Mouse (Mus musculus) intestine, embryonic 14.5 days (tissue): ENCODE results near the gene Cacnb1. TPM values are rescaled to one million over a fixed set of nuclear protein-coding genes. Genes with fewer than 3 reads are reported as not detected.
A peak's percentile ranks its signal among the peaks of the same experiment; 100 is the strongest.

Experiments
- ATAC-seq: fragments of 200-750 bp; cut with Nextera tagmentation; replicated peaks from 2 replicates; pipeline ENCODE4 v1.8.0; 2017; ENCODE audit warnings: low read depth, moderate number of reproducible peaks, moderate TSS enrichment, moderate library complexity; ENCODE audit not compliant: low FRiP score, low TSS enrichment
- DNase-seq: peaks from one replicate; pipeline ENCODE4 v3.0.0-alpha.2; 2018; ENCODE audit warnings: low spot score
- H3K27ac ChIP-seq: fragments of 300-500 bp; sonication (generic); 2 replicates; pipeline ENCODE4 v1.5.1; 2014; ENCODE audit warnings: low read depth, mild to moderate bottlenecking, control low read depth
- H3K27me3 ChIP-seq: fragments of 300-500 bp; sonication (generic); replicated peaks from 2 replicates; pipeline ENCODE4 v1.6.1; 2014; ENCODE audit warnings: low read length, control low read depth; ENCODE audit not compliant: control insufficient read depth, insufficient read depth
- H3K36me3 ChIP-seq: fragments of 300-500 bp; sonication (generic); 2 replicates; pipeline ENCODE4 v1.6.1; 2014; ENCODE audit warnings: low read length, control low read depth; ENCODE audit not compliant: control insufficient read depth, insufficient read depth
- H3K4me1 ChIP-seq: fragments of 300-500 bp; sonication (generic); replicated peaks from 2 replicates; pipeline ENCODE4 v1.6.1; 2014; ENCODE audit warnings: low read length, control low read depth, mixed read lengths; ENCODE audit not compliant: control insufficient read depth, insufficient read depth
- H3K4me2 ChIP-seq: fragments of 300-500 bp; sonication (generic); 2 replicates; pipeline ENCODE4 v1.6.1; 2014; ENCODE audit warnings: low read length
- H3K4me3 ChIP-seq: fragments of 300-500 bp; sonication (generic); 2 replicates; pipeline ENCODE4 v1.5.1; 2014; ENCODE audit warnings: low read depth, low read length, control low read depth, mixed read lengths
- H3K9ac ChIP-seq: fragments of 300-500 bp; sonication (generic); 2 replicates; pipeline ENCODE4 v1.6.1; 2014; ENCODE audit warnings: mild to moderate bottlenecking, low read length
- H3K9me3 ChIP-seq: fragments of 300-500 bp; sonication (generic); 2 replicates; pipeline ENCODE4 v1.6.1; 2016; ENCODE audit warnings: low read length, control low read depth; ENCODE audit not compliant: control insufficient read depth
- WGBS: fragments of 180-500 bp; shearing (Covaris S2); extraction: QIAGEN DNeasy Blood & Tissue Kit; methylation state at CpG from one replicate; pipeline ENCODE4 v1.1.7; 2014; 5-methylcytosine and 5-hydroxymethylcytosine counted together
- polyA plus RNA-seq: library from polyadenylated mRNA; unstranded; fragments of >200 nt; fragmentation: Nextera tagmentation; extraction: Ambion mirVana; gene quantifications from 2 replicates; pipeline ENCODE4 v1.2.1, GENCODE M21; 2014

Cacnb1 gene
- polyA plus RNA-seq, 1 experiment from 2014 or later = 7.5 TPM

DNA sequence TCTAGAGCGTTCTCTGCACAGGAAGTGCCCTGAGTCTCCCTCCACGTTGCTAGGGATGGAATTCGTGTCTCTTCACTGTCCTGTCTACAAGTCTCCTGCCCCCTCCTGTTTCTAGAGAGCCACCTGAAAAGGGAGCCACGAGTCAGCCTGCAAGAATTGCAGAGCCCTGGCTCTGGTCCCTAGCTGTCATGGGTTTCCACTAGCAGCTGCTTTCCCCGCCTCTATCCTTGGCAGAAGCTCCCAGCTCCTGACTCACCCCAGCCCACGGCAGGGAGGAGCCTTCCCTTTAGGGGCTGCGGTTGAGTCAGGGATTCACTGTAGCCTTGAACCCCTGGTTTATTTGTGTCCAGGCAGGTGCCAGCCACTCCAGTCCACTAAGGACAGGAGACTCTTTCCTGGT lies 51.6 kb downstream of the Cacnb1 start:
- DNase-seq = peak; percentile 54
- Histone ChIP-seq H3K27me3 (no peaks in the 10 kb centered on the region), H3K27ac (no peak overlapping the region), H3K4me3 (no peak overlapping the region), H3K9ac (no peak overlapping the region), H3K4me2 (no peak overlapping the region), H3K9me3 (no peaks in the 10 kb centered on the region), H3K4me1 (no peaks in the 10 kb centered on the region), H3K36me3 (no peaks in the 10 kb centered on the region)
- WGBS = 24% methylated on average over 7 of the region's 7 CpGs
- no peak for ATAC-seq

DNA sequence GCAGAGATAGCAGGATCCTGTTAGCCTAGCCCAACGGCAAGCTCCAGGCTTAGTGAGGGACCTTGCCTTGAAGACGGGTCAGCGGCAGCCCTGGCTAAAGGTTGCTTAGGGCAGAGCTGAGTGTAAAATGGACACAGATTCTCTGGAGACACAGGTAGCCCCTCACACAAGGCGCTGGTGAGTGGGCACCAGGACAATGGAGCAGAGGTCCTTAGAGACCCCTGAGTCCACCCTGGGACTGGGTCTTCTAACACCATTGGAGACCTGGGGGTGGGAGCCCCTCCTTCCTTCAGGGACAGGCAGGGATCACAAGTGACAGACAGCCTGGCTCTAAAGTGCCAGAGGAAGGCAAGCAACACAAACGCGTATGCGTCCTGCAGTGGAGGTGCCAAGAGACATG lies 52.1 kb downstream of the Cacnb1 start:
- H3K36me3 ChIP-seq = no peaks in the 10 kb centered on the region
- no peaks in the 10 kb centered on the region for H3K9me3 ChIP-seq
- H3K27me3 ChIP-seq = no peaks in the 10 kb centered on the region
- no peak overlapping the region for H3K9ac ChIP-seq
- ATAC-seq (no peak), DNase-seq (no peak)
- WGBS = 83% methylated on average over 7 of the region's 7 CpGs
- no peak overlapping the region for H3K4me2 ChIP-seq
- H3K4me3 ChIP-seq = no peak overlapping the region
- no peaks in the 10 kb centered on the region for H3K4me1 ChIP-seq
- H3K27ac ChIP-seq = no peak overlapping the region

DNA sequence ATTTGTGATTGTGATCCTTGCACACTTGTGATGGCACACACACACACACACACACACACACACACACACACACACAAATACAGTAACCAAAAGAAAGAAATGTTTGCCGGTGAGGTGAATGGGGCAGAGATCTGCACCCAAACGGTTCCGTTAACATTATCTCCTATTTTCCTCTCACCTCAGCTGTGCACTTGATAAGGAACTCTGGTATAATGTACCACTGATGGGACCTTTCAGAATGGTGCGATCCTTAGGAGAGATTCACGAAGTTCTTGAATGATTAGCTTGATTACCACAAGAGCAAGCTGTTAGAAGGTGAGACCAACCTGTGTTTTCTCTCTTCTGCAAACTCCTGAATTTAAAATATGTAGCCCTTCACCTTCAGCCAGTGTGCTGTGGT lies 54.4 kb downstream of the Cacnb1 start:
- H3K9ac ChIP-seq = no peak overlapping the region
- no peak for DNase-seq
- H3K27ac ChIP-seq = no peak overlapping the region
- H3K36me3 ChIP-seq = no peaks in the 10 kb centered on the region
- ATAC-seq = no peak
- H3K4me1 ChIP-seq = no peaks in the 10 kb centered on the region
- no peak overlapping the region for H3K4me2 ChIP-seq
- H3K4me3 ChIP-seq = no peak overlapping the region
- no peaks in the 10 kb centered on the region for H3K27me3 ChIP-seq
- 81% methylated on average over 5 of the region's 5 CpGs for WGBS
- H3K9me3 ChIP-seq = no peaks in the 10 kb centered on the region

DNA sequence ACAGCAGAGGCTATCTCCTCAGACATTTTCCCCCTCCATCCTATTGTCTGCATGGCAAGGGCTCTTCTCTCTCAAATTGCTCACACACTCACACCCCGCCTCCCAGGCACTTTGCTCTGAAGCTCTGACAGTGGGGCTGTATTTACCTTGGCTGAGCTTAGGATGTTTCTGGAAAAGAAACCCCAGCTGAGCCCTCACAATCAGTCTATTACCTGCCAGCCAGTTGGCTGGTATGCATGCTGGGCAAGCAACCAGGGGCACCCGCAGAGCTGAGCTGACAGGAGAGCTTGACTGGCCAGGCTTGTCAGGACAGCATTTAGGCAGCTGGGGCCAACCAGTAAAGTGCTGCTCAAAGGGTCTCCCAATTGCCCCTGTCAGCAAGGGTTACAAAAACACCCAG lies 55.7 kb downstream of the Cacnb1 start:
- no peaks in the 10 kb centered on the region for H3K36me3 ChIP-seq
- no peak overlapping the region for H3K27ac ChIP-seq
- H3K9ac ChIP-seq = no peak overlapping the region
- no peaks in the 10 kb centered on the region for H3K9me3 ChIP-seq
- H3K4me2 ChIP-seq = no peak overlapping the region
- H3K4me1 ChIP-seq = no peaks in the 10 kb centered on the region
- no peaks in the 10 kb centered on the region for H3K27me3 ChIP-seq
- WGBS = 49% methylated on average over 2 of the region's 2 CpGs
- H3K4me3 ChIP-seq = no peak overlapping the region
- no peak for ATAC-seq
- no peak for DNase-seq

DNA sequence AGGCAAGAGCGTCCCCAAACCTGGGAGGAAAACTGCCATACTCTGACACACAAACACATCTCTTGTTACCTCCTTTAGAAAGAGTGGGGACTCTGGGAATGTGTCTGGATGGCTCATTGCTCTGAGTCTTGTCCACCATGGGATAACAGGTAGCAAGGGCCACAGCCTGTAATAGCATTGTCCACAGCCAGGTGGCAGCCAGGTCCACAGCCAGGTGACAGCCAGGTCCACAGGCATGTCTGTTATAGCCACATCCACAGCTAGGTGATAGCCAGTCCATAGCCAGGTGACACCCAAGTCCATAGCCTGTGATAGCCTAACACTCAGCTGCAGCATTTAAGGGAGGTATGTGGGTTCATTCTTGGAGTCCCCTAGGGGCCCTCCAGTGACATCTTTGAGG lies 61.9 kb downstream of the Cacnb1 start:
- no peaks in the 10 kb centered on the region for H3K27me3 ChIP-seq
- 80% methylated on average over 1 of the region's 1 CpGs for WGBS
- H3K4me3 ChIP-seq = no peak overlapping the region
- H3K36me3 ChIP-seq = no peaks in the 10 kb centered on the region
- H3K4me2 ChIP-seq = no peak overlapping the region
- H3K9ac ChIP-seq = no peak overlapping the region
- H3K27ac ChIP-seq = no peak overlapping the region
- no peak for ATAC-seq
- DNase-seq = no peak
- H3K4me1 ChIP-seq = no peaks in the 10 kb centered on the region
- no peaks in the 10 kb centered on the region for H3K9me3 ChIP-seq

DNA sequence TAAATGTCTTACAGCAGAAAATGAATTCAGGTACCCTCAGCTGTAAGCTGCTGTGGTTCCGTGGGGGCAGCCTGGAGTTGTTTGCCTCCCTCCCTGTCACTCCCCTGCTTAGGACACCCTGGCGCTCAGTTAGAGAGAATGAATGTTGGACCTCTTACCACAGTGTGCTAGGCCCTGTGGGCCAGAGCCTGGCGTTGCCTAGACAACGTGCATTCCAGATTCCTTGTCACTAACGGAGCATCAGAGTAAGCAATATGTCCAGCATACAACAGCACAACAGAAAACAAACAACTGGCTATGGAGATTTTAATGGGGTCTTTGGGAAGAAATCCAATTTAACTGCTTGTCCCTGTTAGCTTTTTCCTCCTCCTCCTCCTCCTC lies 63.5 kb downstream of the Cacnb1 start:
- Histone ChIP-seq H3K9ac (no peak overlapping the region), H3K36me3 (no peaks in the 10 kb centered on the region), H3K4me1 (no peaks in the 10 kb centered on the region), H3K27me3 (no peaks in the 10 kb centered on the region), H3K27ac (no peak overlapping the region), H3K4me2 (no peak overlapping the region), H3K4me3 (no peak overlapping the region), H3K9me3 (no peaks in the 10 kb centered on the region)
- 61% methylated on average over 5 of the region's 5 CpGs for WGBS
- DNase-seq (no peak), ATAC-seq (no peak)

DNA sequence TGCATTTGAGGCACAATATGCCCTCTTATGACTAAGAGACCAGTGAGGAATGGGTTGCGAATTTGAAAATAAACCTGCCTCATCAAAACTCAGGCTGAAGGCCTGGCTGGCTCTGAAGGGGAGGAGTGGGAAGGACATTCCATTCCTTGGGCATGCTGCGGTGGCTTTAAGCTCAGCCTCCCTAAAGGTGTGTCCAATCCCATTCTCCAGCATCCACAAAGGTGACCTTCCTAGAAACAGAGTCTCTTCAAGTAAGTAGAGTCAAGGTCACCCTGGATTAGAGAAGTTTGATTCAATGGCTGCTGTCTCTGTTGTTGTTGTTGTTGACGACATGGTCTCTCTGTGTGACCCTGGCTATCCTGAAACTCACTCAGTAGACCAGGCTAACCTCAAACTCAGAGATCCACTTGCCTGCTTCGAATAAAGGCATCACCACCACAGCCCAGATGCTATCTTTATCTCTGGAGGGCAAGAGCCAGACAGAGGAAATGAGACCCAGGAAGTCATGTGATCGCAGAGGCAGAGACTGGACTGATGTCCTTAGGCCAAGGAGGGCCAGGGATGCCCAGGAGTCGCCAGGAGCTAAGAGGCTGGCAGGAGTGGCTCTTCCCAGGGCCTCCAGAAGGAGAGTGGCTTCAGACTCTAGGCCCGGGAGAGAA lies 64.1 kb downstream of the Cacnb1 start:
- WGBS = 79% methylated on average over 7 of the region's 7 CpGs
- ATAC-seq = no peak
- DNase-seq = no peak

DNA sequence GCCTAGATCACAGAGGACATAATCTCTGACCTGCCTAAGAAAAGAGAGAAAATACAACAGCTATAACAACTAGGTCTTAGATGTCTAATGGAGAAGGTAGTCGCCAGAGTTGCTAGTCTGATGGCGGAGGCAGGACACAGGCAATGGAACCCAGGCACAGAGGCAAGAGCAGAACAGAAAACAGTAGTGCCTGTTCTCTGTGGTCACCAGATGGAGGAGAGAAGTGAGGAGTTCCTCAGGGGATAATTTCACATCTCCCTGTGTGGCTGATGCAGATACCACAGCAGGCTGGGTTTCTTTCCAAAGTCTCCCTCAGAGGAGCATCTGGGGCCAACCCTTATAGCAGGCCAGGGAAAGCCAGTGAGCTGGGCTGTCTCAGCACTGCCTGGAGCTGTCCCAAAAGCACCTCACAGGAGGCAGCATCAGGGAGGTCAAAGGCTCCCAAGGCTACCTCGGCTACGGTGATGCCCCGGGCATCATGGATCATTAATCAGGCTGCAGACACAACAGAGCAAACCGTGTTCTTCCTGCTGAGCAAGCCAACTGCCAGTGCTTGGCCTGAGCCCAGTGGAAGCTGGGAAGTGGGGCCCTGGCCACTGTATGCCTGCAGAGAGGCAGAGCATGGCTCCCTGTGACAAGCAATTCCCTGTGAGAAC lies 65.8 kb downstream of the Cacnb1 start:
- 51% methylated on average over 6 of the region's 6 CpGs for WGBS
- ATAC-seq (no peak), DNase-seq (no peak)
- H3K9ac ChIP-seq = no peak overlapping the region
- H3K27ac ChIP-seq = no peak overlapping the region
- no peak overlapping the region for H3K4me3 ChIP-seq
- H3K4me1 ChIP-seq = no peaks in the 10 kb centered on the region
- no peaks in the 10 kb centered on the region for H3K27me3 ChIP-seq
- no peak overlapping the region for H3K4me2 ChIP-seq
- no peaks in the 10 kb centered on the region for H3K36me3 ChIP-seq
- H3K9me3 ChIP-seq = no peaks in the 10 kb centered on the region

More for the DNA sequence above, 64.1 kb downstream of the Cacnb1 start:
- Histone ChIP-seq H3K27ac (no peak overlapping the region), H3K36me3 (no peaks in the 10 kb centered on the region), H3K4me1 (no peaks in the 10 kb centered on the region), H3K4me3 (no peak overlapping the region), H3K4me2 (no peak overlapping the region), H3K9me3 (no peaks in the 10 kb centered on the region), H3K9ac (no peak overlapping the region), H3K27me3 (no peaks in the 10 kb centered on the region)

DNA sequence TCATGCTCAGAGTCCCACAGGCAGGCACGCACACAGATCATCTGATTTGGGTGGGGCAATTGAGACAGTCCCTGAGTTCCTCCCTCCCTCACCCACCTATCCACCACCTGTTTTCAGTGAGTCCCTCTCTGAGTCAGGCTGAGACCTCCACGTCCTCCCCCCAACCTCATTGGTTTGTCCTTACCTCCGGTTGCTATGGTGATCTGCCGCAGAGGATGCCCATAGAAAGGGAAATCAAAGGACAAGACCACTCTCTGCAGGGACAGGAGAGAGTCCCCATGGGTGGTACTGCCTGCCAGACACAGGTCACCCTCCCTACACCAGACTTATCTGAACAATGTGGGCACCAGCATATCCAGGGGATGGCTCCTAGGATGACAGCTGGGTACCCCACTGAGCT lies 66.9 kb downstream of the Cacnb1 start:
- H3K4me2 ChIP-seq = no peak overlapping the region
- H3K4me1 ChIP-seq = no peaks in the 10 kb centered on the region
- H3K27ac ChIP-seq = no peak overlapping the region
- H3K4me3 ChIP-seq = no peak overlapping the region
- WGBS = 60% methylated on average over 4 of the region's 4 CpGs
- DNase-seq (no peak), ATAC-seq (no peak)
- H3K9me3 ChIP-seq = no peaks in the 10 kb centered on the region
- no peak overlapping the region for H3K9ac ChIP-seq
- no peaks in the 10 kb centered on the region for H3K36me3 ChIP-seq
- no peaks in the 10 kb centered on the region for H3K27me3 ChIP-seq
